Mouse (Mus musculus): ENCODE results near the gene Tas2r125.
"Not testable (repeated sequence)": the region's sequence is repeated elsewhere in the genome, so short reads cannot be mapped to it uniquely, and the experiment has no call there.

The Tas2r125 gene

DNA sequence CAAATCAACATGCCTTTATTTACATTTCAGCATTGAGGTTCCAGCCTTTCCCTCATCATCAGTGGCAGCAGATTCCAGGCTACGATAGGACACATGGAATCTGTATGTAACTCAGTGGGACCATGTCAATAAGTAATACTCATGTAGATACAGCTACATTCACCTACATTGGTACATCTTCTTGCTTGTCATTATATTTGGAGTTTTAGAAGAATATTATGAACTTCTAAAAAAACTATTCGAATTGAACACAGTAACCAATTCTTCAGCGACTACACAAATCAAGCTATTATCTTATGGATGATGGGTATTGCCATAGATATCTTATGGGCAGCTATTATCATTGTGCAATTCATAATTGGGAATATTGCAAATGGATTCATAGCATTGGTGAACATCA, at the start of gene Tas2r125:
Gene Tas2r125, plus strand, starts transcription at position 301 of the 400 bp plus-strand sequence.
- no peak for DNase-seq (ENCODE audit: extremely low spot score, low read depth, low spot score)

DNA sequence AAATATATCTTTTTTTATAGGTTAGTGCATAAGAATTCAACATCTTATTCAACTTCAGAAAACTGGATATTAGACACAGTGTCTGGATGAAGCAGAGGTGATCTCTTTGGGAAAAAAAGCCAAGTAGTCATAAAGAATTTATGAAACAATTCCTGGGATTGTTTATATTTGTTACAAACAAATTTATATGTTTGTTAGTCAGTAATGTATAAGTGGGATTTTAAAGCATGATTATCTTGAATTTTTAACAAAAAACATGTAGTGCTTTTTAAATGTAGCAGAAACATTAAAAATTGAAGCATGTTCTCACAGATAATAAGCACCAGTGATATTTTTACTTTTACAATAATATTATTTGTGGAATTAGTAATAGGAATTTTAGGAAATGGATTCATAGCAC, 41.7 kb upstream of the Tas2r125 start, which contains the start of gene Tas2r110:
Gene Tas2r110, plus strand, starts transcription at position 301 of the 400 bp plus-strand sequence.
- no peak for DNase-seq (ENCODE audit: extremely low spot score, low read depth, low spot score)

DNA sequence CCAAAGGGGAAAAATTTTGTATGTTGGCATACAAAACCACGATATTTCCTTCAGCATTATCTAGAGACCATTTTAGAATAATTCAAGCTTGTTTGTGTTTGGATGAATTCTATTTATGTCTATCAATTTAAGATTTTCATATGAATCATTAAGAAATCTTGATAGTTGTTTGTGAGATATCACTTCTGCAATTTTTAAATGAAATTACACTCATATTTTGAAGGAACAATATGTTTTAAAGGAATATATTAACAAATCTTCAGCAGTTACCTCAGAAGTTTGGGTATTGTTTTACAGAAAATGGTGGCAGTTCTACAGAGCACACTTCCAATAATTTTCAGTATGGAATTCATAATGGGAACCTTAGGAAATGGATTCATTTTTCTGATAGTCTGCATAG, 16.7 kb upstream of the Tas2r125 start, which contains the start of gene Tas2r113:
Gene Tas2r113, plus strand, starts transcription at position 301 of the 400 bp plus-strand sequence.
- DNase-seq (ENCODE audit: extremely low spot score, low read depth, low spot score): no peak

DNA sequence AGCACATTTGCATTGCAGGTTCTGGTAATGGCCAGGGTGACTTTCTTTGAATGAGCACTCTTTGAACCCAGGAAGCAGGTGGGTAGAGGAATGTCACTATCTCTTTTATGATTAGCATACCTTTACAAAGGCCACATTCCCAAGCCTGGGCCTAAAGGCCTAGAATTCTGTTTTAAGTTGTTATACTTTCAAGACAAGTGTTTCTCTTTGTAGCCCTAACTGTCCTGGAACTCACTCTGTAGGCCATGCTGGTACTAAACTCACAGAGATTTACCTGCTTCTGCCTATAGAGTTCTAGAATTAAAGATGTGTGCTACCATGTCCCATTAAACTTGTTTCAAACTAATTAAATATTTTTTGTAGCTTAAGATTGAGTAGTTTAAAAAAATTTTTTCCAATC, 31.9 kb downstream of the Tas2r125 start:
- DNase-seq (ENCODE audit: extremely low spot score, low read depth, low spot score): not testable (repeated sequence)

DNA sequence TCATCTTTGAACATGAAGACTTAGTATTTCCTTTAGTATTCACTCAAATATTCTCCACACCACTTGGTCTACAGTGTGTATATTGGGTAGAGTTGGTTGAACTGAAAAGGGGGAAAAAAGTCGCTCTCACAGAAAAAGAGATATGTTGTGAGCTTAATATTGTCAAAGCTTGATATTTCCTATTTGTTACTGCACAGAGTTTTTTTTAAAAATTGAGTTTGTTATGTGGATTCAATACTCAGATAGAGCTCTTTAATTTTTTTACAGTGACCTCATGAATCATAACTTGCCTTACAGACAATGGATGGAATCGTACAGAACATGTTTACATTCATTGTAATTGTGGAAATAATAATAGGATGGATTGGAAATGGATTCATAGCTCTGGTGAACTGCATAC, 41.4 kb downstream of the Tas2r125 start, which contains the start of gene Tas2r129:
Gene Tas2r129, plus strand, starts transcription at position 301 of the 400 bp plus-strand sequence.
- DNase-seq (ENCODE audit: extremely low spot score, low read depth, low spot score): no peak

DNA sequence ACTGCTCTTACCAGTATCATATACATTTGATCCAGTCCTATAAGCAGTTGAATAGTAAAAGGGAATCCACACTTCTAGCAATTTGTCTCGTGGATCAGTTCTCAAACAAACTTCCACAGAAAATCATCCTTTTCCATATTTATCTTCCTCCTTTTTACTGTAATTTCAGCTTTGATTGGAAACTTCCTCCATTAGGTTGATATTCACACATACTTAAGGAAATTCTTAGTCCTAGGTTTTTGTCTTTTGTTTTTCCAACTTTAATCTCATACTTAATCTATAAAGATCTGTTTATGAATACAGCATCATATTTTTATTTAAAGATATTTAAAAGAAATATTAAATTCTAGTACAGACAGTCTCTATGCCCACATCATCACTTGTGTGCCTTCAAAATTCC, 48.4 kb downstream of the Tas2r125 start, which contains the start of gene Tas2r131:
Gene Tas2r131, minus strand, starts transcription at position 101 of the 400 bp plus-strand sequence.
- no peak for DNase-seq (ENCODE audit: extremely low spot score, low read depth, low spot score)

Data from hindlimb bud, embryonic 11.5 days (tissue).